Comparison of ENCODE assay signal across 17 mouse cellular contexts in genomic region chr2:119565284-119565683, GRCm38 (mm10). TPM values are rescaled to one million over a fixed set of nuclear protein-coding genes. Genes with fewer than 3 reads are reported as not detected.
DNase-seq lines count a peak whose midpoint lies in the region; ATAC-seq and TF ChIP-seq lines count a peak whose summit lies in the region.
"Had no signal": no experiment of that assay in that cellular context is flagged by ENCODE, and none has a peak within 500 bp of the region (broad histone marks: within the 10 kb centered on the region; RNA-seq: fewer than 3 reads in every experiment).

No protein-coding gene starts in this region.

- WGBS in liver, postnatal 0 days (ENCODE audit: insufficient replicate concordance) = 78% methylated on average over 4 of the region's 4 CpGs

- no peaks in the 10 kb centered on the region for H3K9me3 ChIP-seq in liver, postnatal 0 days (ENCODE audit: low read length)
- H3K9me3 ChIP-seq in MEL (replicated peaks; ENCODE audit: insufficient read depth, low read length) = no peaks in the 10 kb centered on the region
- H3K9me3 ChIP-seq: G1E had no signal

- no peaks in the 10 kb centered on the region for H3K27me3 ChIP-seq in liver, postnatal 0 days (ENCODE audit: insufficient read depth, low read length)
- no peaks in the 10 kb centered on the region for H3K27me3 ChIP-seq in MEL (ENCODE audit: control insufficient read depth in 1 of 2, insufficient read depth in 2 of 2, low read length in 2 of 2)
- H3K27me3 ChIP-seq: CH12.LX, Patski had no signal

- no peak overlapping the region for H3K9ac ChIP-seq in liver, postnatal 0 days (replicated peaks)
- no peak overlapping the region for H3K9ac ChIP-seq in MEL (ENCODE audit: control insufficient read depth, low read depth, low read length, poor library complexity, severe bottlenecking)

- H3K36me3 ChIP-seq in liver, postnatal 0 days (replicated peaks; ENCODE audit: insufficient read depth, low read length) = peaks cover 7% of the 10 kb centered on the region; the same call in 1 of the 2 replicates
- peaks cover 0 to 2% of the 10 kb centered on the region in 2 experiments; a peak in 3 of 4 replicates for H3K36me3 ChIP-seq in MEL (ENCODE audit: control insufficient read depth in 1 of 2, insufficient read depth in 2 of 2, low read length in 2 of 2)

- no peak for TF ChIP-seq RAD21 in MEL (IDR thresholded peaks at IDR 0.05; ENCODE audit: low read depth, low read length)

- H3K4me3 ChIP-seq in liver, postnatal 0 days (ENCODE audit: low read depth, low read length) = no peak overlapping the region
- no peak overlapping the region for H3K4me3 ChIP-seq in MEL (ENCODE audit: control insufficient read depth in 1 of 2, insufficient read depth in 1 of 2, low read depth in 2 of 2, low read length in 2 of 2)

- no peak overlapping the region for H3K27ac ChIP-seq in liver, postnatal 0 days (ENCODE audit: low read depth)
- no peak overlapping the region for H3K27ac ChIP-seq in MEL (ENCODE audit: control insufficient read depth, low read depth, low read length)

- no peak for DNase-seq in liver, postnatal 0 days
- DNase-seq in liver (no peak), MEL (ENCODE audit: low read depth, low spot score) (no peak)
- DNase-seq in gastrocnemius, postnatal 25 days = no peak
- DNase-seq: adrenal gland, adult 8-10 months; adrenal gland, postnatal 10 days; adrenal gland, postnatal 14 days; B cell, adult 2 months; cerebellum, adult 11 months; cerebellum, adult 11-12 months; cerebellum, adult 18-20 months; cerebellum, adult 2 months had no signal

- no peak for TF ChIP-seq POLR2A in MEL (IDR thresholded peaks at IDR 0.05; ENCODE audit: control insufficient read depth in 1 of 2, insufficient read depth in 1 of 2, low read depth in 1 of 2, low read length in 2 of 2, poor library complexity in 1 of 2)

- TF ChIP-seq CTCF in liver, postnatal 0 days (IDR thresholded peaks at IDR 0.05; ENCODE audit: low read depth) = no peak
- TF ChIP-seq CTCF in MEL (IDR thresholded peaks at IDR 0.05 in 2 of 3, conservative IDR thresholded peaks at IDR 0.05 in 1 of 3; ENCODE audit: control insufficient read depth in 1 of 3, insufficient read depth in 1 of 3, low read depth in 2 of 3, low read length in 3 of 3, poor library complexity in 1 of 3, severe bottlenecking in 1 of 3) = no peak

- no peak for TF ChIP-seq EP300 in liver, postnatal 0 days (IDR thresholded peaks at IDR 0.05; ENCODE audit: low read depth)
- 0 out of 4 replicates have a peak, but pooled peaks of 1 of the 2 experiments have one; percentile 10 for TF ChIP-seq EP300 in MEL (IDR thresholded peaks at IDR 0.05; ENCODE audit: low read depth in 1 of 2, low read length in 2 of 2)

- H3K4me1 ChIP-seq in liver, postnatal 0 days (ENCODE audit: insufficient read depth) = peaks cover 3% of the 10 kb centered on the region
- H3K4me1 ChIP-seq in MEL (ENCODE audit: control insufficient read depth in 1 of 2, insufficient read depth in 2 of 2, low read length in 2 of 2) = no peaks in the 10 kb centered on the region

- no peaks in the 10 kb centered on the region; the same call in 1 of the 2 replicates for H3K79me2 ChIP-seq in MEL (ENCODE audit: control insufficient read depth, insufficient read depth, low read length, poor library complexity)

- H3K4me2 ChIP-seq in liver, postnatal 0 days (ENCODE audit: low read depth, low read length) = 0 out of 2 replicates have a peak overlapping the region, but pooled peaks have one; percentile 19

- no peak for ATAC-seq in liver, postnatal 0 days
- ATAC-seq: activated CD4-positive, CD25-positive, alpha-beta regulatory T cell, adult 4 months; CD4-positive, CD25-positive, alpha-beta regulatory T cell, adult 4 months; Patski had no signal

TF ChIP-seq in MEL, 35 proteins besides CTCF, POLR2A, EP300 and RAD21:
- TF ChIP-seq BHLHE40 (IDR thresholded peaks at IDR 0.05; ENCODE audit: borderline replicate concordance, low read depth, low read length) (no peak), ETS1 (IDR thresholded peaks at IDR 0.05; ENCODE audit: low read depth, low read length) (no peak), ELF1 (IDR thresholded peaks at IDR 0.05; ENCODE audit: low read depth, low read length) (no peak), RCOR1 (IDR thresholded peaks at IDR 0.05; ENCODE audit: low read depth, low read length) (peak; percentile 81; the same call in 1 of the 2 replicates), CHD1 (IDR thresholded peaks at IDR 0.05; ENCODE audit: low read depth, low read length) (no peak), GATA1 (IDR thresholded peaks at IDR 0.05; ENCODE audit: low read depth, low read length) (peak; percentile 59), ZKSCAN1 (IDR thresholded peaks at IDR 0.05; ENCODE audit: low read depth, low read length) (no peak), UBTF (IDR thresholded peaks at IDR 0.05; ENCODE audit: borderline replicate concordance, insufficient read depth, low read depth, low read length) (no peak)
TF ChIP-seq in MEL: peak in this region for 2.

RNA-seq across cellular contexts. Expression of gene Chp1, which starts 17.8 kb away (rescaled TPM):
- 146 and 149 TPM in 2 replicates for polyA plus RNA-seq in liver, postnatal 0 days (2015; fragmentation: Nextera tagmentation; extraction: Ambion mirVana)
- total RNA-seq in MEL (2012; rRNA removed) = 32.5 and 35.4 TPM in 2 replicates
- polyA plus RNA-seq in MEL (2012; ENCODE audit: insufficient read depth in 1 of 2, insufficient read length in 2 of 2, low read depth in 1 of 2, low replicate concordance in 2 of 2, missing spikeins in 1 of 2) = 10 to 100 TPM in 1 of 2 experiments, not detected in 1; 74.8 TPM
- total RNA-seq in gastrocnemius, postnatal 25 days (2021) = 10 to 100 TPM; 60.8 to 84.9 TPM

RNA-seq across cellular contexts. Expression of gene Exd1, which starts 17.9 kb away (rescaled TPM):
- 0.18 and 0.29 TPM in 2 replicates for polyA plus RNA-seq in liver, postnatal 0 days (2015; fragmentation: Nextera tagmentation; extraction: Ambion mirVana)
- total RNA-seq in MEL (2012; rRNA removed) = 0.27 and 0.29 TPM in 2 replicates
- polyA plus RNA-seq in MEL (2012; ENCODE audit: insufficient read depth in 1 of 2, insufficient read length in 2 of 2, low read depth in 1 of 2, low replicate concordance in 2 of 2, missing spikeins in 1 of 2) = under 1 TPM in 1 of 2 experiments, not detected in 1; 0.88 TPM
- total RNA-seq in gastrocnemius, postnatal 25 days (2021) = under 1 TPM; 0.51 to 0.82 TPM

RNA-seq across cellular contexts. Expression of gene Nusap1, which starts 52.8 kb away (rescaled TPM):
- 45.8 and 48.5 TPM in 2 replicates for polyA plus RNA-seq in liver, postnatal 0 days (2015; fragmentation: Nextera tagmentation; extraction: Ambion mirVana)
- 17.0 and 25.0 TPM in 2 replicates for total RNA-seq in MEL (2012; rRNA removed)
- polyA plus RNA-seq in MEL (2012; ENCODE audit: insufficient read depth in 1 of 2, insufficient read length in 2 of 2, low read depth in 1 of 2, low replicate concordance in 2 of 2, missing spikeins in 1 of 2) = 10 to 100 TPM in 1 of 2 experiments, not detected in 1; 28.2 TPM
- under 1 TPM; 0.46 to 0.54 TPM for total RNA-seq in gastrocnemius, postnatal 25 days (2021)

RNA-seq across cellular contexts. Expression of gene Oip5, which starts 53.0 kb away (rescaled TPM):
- 14.3 and 16.5 TPM in 2 replicates for polyA plus RNA-seq in liver, postnatal 0 days (2015; fragmentation: Nextera tagmentation; extraction: Ambion mirVana)
- 18.1 and 26.4 TPM in 2 replicates for total RNA-seq in MEL (2012; rRNA removed)
- 10 to 100 TPM in 1 of 2 experiments, not detected in 1; 29.6 TPM for polyA plus RNA-seq in MEL (2012; ENCODE audit: insufficient read depth in 1 of 2, insufficient read length in 2 of 2, low read depth in 1 of 2, low replicate concordance in 2 of 2, missing spikeins in 1 of 2)
- total RNA-seq in gastrocnemius, postnatal 25 days (2021) = under 1 TPM in 1 of 2 experiments, not detected in 1; 0.32 TPM

Comparison
In these comparisons a context has a peak if more than half of its experiments do, and no peak if none do; other contexts are left out.
1. RNA of gene Nusap1, which starts 52.8 kb away (total RNA-seq): 17.0 to 25.0 TPM in MEL; 0.46 to 0.54 TPM in gastrocnemius, postnatal 25 days; every median in the first group is over 10 times any median in the second.